Mouse (Mus musculus) spleen, adult 2 months (tissue): ENCODE results near the gene Ccdc71.

Source experiments
- CTCF ChIP-seq: fragments of 200-500 bp; IDR thresholded peaks from 2 replicates; pipeline ENCODE4 v1.5.1; 2011; ENCODE audit warnings: mild to moderate bottlenecking, inconsistent platforms; ENCODE audit not compliant: insufficient read depth, insufficient read length, insufficient replicate concordance; ENCODE audit errors: extremely low read depth
- POLR2A ChIP-seq: fragments of 200-500 bp; IDR thresholded peaks from 2 replicates; pipeline ENCODE4 v1.6.1; 2011; ENCODE audit warnings: low read depth, low read length, inconsistent platforms

DNA sequence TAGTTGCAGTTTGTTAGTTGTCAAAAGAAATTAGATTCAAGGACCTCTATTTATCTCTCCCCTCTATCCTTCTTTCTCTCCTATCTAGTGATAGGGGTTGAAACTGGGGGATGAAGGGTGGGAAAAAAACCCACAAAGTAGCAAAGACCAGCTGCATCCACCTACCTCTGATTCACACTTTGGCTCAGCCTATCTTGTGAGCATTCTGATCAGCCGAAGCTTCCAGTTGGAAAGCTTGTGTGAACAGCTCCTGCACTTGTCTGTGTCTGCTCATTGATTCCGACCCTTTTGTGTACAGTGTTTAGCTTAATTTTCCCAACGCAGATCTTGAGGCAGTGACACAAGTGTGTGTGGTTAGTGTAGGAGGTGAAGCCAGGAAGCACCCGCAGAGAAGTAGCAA is 6.9 kb upstream of the Ccdc71 start:
- TF ChIP-seq CTCF (no peak), POLR2A (no peak)
